Mouse (Mus musculus): Measurements from ENCODE around the gene Fgfr4.

The Fgfr4 gene

GRCm38 (mm10) chr13:55210193-55210970 is 57.9 kb downstream of the Fgfr4 start:
- no peak for DNase-seq (ENCODE audit: low read depth)

- no peak for DNase-seq (ENCODE audit: low read depth)
Observed at GRCm38 (mm10) chr13:55210971-55211220, 58.5 kb downstream of the Fgfr4 start.

GRCm38 (mm10) chr13:55211221-55212010 is 59.0 kb downstream of the Fgfr4 start:
- peak; percentile 79 for DNase-seq (ENCODE audit: low read depth)

DNA sequence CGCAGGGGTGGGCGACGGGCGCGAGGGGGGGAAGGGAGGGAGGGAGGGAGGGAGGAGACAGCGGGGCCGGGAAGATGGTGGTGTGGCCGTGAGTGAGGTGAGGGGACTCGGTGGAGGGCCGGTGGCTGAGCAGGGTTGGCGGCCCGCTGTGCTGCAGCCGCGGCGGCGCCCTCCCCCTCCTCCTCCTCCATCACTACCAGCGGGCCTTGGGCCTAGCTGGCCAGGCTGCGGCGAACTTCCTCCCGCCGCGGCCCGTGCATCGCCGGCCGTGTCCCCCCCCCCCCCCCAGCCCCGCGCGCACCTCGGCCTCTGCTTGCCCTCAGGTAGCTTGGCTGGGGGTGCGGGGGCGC is 59.5 kb downstream of the Fgfr4 start:
- no peak for DNase-seq (ENCODE audit: low read depth)

GRCm38 (mm10) chr13:55212361-55213137 is 60.1 kb downstream of the Fgfr4 start:
- no peak for DNase-seq (ENCODE audit: low read depth)

DNA sequence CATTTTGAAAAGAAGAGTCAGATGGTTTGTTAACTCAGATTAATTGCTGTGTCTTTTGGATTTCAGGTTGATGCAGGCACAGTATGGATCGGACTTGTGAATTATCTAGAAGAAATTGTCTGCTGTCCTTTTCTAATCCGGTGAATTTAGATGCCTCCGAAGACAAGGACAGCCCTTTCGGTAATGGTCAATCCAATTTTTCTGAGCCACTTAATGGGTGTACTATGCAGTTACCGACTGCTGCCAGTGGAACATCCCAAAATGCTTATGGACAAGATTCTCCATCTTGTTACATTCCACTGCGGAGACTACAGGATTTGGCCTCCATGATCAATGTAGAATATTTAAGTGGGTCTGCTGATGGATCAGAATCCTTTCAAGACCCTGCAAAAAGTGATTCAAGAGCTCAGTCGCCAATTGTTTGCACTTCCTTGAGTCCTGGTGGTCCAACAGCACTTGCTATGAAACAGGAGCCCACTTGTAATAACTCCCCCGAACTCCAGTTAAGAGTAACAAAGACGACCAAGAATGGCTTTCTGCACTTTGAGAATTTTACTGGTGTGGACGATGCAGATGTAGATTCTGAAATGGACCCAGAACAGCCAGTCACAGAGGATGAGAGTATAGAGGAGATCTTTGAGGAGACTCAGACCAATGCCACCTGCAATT is 60.8 kb downstream of the Fgfr4 start:
- no peak for DNase-seq (ENCODE audit: low read depth)

Measured in c-Kit-positive CD71-negative TER-119-negative erythroid progenitor cells, embryonic 14.5 days (primary cell).